Mouse (Mus musculus): ENCODE measurements around the gene Zfp830.

DNA sequence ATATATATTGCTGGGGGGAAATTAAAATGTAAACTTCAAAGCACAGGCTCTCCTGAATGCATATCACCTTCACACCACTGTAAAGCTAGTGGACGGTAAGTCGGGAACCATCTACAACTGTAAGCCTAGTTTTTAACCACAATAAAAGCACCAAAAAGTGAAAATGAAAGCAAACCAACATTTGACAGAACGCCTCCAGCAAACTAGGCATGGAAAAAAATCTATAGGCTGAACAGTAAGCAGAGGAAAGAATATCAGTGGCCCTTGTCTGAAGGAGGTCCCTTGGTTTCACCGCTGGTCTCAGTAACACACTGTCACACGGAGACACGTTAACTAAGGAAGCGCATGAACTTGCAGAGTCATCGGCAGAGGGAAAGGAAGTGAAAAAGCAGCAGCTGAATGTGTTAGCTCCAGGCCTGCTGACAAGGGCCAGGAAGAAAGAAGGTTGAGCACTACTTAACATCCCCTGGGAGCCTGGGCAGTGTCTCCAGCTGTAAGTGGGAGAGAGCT, 17.2 kb upstream of the Zfp830 start:
- TF ChIP-seq EP300 (IDR thresholded peaks at IDR 0.05; ENCODE audit: low read depth) (no peak), CTCF (IDR thresholded peaks at IDR 0.05; ENCODE audit: low read depth) (no peak)
